Mouse (Mus musculus): Measurements from ENCODE around the gene Ryr3.

Gene Ryr3

DNA sequence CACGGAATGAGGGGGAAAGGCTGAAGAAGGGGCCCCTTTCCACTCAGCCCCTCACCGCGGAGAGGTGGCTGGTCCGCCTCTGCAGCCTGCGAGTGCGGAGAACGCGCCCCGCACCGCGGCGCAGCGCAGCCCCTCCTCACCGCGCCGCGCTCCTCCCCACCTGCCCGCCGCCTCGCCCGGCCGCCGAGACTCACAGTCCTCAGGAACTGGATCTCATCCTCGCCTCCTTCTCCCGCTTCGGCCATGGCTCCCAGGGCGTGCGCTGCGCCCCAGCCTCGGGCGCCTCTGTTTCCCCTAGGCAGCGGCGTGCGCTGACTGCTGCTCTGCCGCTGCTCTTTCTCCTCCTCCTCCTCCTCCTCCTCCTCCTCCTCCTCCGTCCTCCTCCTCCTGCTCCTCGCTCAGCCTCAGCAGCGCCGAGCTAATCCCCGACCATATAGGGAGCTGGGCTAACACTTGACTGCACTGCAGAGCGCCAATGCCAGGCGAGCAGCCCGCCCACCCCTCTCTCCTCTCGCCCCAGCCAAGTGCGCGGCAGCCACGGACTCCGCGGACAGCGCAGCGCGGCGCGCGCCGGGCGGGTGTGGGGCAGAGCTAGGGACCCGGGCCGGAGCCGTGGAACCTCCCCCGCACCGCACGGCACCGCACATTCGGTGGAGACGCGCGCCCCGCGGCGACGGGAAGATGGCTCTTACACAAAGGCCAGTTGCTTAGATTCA is at the start of gene Ryr3:
Gene Ryr3 (minus strand): TSS at position 351 of the 716 bp plus-strand sequence.
- peak; percentile 3 for DNase-seq (ENCODE audit: low spot score)

DNA sequence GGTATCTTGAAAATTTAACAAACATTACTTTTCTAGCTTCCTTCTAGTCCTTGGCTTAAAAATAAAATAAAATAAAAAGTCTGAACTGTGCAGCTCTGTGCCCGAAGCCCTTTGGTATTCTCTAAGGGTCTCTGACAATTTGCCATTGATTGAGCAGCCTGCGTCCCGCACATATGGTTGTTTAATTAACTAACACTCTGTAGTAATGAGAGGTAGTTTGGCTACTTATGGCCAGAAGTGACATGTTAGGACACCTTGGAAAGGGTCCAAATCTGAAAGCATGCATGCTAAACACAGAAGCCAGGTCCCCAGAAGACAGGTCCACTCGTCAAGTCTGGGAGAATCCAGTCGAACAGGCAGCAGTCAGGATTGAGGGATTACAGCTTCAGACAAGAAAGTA is 22.0 kb upstream of the Ryr3 start:
- no peak for DNase-seq (ENCODE audit: low spot score)

DNA sequence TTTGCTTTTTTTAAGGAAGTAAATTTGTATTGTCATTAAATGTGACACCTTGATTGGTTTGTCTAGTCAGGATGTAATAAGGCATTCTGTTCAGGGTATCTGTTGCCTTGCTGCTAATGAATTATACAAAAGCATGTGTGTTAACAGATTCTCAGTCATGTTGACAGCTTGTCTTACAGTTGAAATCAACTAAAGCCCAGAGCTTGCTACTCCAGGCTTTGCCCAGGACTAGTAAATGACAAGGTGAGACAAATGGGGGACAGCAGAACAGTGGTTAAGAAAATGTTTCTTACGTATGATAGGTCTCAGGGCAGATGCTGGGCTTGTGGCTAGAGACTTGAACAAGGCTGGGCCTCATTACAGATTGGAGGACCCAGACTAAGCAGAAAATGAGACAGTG is 20.1 kb upstream of the Ryr3 start:
- DNase-seq (ENCODE audit: low spot score), result no peak

DNA sequence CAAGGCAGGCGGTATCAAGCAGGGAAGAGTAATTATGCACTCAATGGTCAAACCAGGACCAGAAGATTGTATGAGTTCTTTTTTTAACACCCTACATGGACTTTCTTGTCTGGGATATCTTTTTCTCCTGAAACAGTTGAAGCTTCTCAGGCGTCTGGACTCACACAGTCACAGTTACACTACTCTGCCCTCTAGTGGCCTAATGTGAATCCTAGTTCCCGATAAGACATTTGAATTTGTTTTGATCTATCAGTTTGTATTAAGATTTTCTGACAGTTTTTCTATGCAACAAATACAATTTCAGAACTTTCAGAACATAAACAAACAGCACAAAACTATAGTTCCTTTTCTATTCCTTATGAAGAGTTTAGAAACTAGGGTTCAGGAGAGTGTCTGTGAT is 17.7 kb upstream of the Ryr3 start:
- no peak for DNase-seq (ENCODE audit: low spot score)

DNA sequence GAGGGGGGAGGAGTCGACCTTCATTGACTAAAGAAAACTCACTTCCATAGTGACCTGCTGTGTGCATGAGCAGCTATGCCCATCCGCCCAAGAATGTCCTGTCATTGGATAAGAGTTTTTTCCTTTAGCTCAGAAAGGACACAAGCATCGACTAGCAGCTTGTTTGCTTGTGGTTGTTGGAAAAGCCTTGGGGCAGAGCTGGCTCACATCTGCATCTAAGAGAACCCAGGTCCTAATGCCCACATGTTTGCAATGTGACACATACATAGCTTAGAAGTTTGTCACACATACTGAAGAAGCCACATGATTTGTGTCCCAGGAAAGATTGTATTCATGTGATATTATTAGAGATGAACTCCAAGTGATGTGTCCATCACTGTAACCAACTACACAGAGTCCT is 16.5 kb upstream of the Ryr3 start:
- no peak for DNase-seq (ENCODE audit: low spot score)

DNA sequence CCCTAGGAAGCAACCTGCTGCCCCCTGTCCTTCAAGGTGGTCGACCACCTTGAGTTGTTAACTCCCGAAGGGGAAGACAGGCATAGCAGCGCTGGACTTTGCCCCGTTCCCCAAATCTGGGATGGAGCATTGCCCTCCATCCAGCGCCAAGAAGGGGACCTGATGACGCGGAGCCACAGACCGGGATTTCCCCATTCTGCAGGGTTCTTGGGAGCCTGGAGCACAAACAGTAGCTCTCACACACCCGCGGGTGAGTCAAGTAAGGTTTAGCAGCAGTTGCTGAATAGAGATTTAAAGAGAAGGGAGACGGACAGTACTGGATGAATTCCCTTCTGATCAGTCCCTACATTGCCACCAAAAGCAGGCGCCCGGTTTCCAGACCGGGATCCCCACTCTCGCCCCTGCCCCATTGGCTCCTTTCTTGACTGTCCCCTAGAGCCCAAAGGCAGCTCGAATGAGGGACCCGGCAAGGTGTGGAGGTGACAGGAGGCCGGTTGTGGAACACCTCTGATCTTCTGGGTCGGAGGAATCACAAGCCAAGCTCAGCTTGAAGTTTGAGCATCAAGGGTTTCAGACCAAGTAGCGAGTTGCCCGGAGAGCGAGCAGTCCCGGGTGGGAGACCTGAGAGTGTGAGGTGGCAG is 671 bp downstream of the Ryr3 start:
- no peak for DNase-seq (ENCODE audit: low spot score)

DNA sequence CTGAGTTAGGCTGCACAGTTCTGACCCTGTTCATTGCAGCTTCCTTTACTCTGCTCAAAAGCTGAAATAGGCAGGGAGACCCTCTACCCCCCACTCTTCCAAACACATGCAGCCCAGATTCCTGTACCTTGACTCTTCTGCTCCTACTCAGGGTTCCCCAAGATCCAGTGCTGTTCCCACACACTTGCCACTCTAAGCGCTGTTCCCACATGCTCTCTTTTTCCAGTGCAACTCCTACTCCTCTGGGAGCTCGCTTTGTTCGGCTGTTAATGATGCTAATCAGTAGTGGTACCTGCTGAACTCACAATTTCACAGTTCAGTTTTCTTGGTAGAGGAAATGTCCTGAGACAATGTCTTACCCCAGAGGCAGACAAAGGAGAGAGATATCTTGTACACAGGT is 6.9 kb downstream of the Ryr3 start:
- no peak for DNase-seq (ENCODE audit: low spot score)

DNA sequence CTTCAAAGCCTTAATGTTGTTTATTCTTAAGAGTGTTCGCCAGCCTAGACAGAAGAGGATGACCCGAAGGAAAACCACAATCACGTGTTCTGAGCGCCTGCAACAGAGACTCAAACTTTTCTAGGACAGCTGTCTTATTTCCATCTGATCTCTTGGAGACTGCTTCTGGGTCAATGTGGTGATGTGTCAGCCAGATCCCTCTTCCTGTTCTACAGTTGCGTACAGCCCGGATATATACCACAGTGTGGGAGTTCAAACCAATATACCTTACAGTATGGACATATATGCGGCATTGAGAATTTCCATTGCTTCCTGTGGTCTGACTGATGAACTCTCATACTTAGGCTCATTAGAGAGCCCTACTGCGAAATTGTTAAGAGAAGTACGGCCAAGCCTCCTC is 7.6 kb downstream of the Ryr3 start:
- no peak for DNase-seq (ENCODE audit: low spot score)

DNA sequence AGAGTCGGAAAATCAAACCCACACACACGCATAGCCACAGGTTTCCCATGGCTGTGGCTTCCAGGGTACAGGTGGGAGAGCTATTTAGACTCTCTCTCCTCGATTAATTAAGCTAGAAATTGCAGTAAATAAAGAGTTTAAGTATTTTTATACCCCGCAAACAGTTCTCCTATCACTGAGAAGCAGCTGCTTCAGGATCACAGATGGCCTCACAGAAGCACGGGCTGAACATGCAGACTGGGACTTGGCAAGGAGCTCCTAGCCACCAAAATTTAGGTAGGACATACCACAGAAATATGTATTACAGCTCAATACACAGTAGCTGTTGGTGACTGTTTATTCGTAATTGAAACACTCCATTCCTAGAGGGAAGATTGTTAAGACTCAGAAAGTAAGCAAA is 14.0 kb downstream of the Ryr3 start:
- DNase-seq (ENCODE audit: low spot score), result no peak

DNA sequence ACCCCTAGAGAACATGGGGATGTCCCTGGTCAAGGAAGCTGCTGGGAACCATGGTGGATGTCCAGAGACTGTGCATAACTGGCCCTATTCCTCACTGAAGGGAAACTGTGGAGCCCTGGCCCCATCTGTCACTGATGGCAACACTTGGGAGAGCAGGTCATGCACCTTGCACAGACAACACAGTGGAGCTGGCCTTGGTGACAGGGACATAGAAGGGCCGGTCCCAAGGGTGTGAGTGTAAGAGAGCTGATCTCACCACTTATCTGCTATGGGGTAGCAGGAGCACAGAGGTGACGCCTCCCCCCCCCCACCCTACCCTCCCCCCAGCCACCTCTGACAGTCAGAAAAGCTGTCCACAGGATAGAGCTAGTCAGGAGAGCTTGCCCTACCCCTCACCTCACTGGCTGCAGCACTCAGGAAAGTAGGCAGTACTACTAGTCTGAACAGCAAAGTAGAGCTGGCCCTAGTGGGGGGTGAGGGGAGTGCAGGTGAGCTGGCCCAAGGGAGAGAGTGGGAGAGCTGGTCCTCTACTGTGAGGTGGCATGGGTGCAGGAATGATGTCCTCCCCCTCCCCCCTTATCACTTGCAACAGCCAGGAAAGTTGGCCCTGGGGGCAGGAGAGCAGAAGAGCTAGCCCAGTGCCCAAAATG is 17.7 kb downstream of the Ryr3 start:
- DNase-seq (ENCODE audit: low spot score), result no peak

DNA sequence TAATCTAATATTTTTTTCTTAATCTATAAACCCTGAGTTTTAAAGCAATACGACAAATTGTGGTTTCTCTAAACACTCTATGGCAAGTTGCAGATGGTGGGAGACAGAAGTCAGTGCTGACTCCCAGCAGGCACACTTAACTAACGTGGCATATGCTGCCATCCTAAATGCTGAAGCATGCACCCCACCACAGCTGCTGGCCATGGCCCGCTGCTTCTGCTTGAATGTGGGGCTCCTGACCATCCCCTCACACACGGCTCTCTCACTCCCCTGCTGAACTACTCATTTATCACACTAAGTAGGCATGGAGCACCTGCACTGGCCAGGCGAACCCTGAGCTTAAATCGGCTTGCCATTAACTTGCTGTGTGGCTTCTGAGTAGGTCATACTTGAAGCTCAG is 29.7 kb downstream of the Ryr3 start:
- DNase-seq (ENCODE audit: low spot score), result no peak

DNA sequence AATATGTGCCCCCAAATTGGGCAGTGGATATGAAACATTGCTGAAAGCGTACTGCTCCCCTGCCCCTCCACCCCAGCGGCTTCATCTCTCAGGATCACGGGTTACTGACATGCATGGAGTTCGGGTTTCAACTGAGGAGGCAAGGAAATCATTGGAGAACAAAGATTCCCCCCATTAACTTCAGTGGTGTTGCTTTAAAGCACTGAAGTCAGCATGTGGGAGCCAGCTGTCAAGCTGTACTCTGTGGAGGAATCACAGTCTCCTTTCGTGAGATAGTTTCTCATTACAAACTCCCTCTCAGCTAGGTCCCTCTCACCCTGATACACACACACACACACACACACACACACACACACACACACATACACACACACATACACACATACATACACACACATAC is 35.2 kb downstream of the Ryr3 start:
- no peak for DNase-seq (ENCODE audit: low spot score)

DNA sequence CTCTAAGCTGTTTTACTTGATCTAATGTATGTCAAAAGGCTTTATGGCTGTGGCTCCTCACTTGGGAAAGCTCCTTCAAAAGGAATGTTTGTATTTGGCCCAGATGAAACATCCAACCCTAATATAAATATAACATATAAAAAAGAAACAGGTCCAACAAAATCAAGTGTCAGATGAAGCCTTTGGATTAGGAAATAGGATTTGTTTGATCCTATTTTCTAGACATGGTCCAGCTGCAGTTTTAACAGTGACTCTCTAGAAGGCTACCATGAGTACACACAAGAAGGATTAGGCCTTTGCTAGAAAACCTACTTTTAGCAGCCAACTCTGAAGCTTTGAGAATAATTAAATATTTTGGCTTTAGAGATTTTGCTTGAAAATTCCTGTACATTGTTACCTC is 38.8 kb downstream of the Ryr3 start:
- DNase-seq (ENCODE audit: low spot score), result no peak

DNA sequence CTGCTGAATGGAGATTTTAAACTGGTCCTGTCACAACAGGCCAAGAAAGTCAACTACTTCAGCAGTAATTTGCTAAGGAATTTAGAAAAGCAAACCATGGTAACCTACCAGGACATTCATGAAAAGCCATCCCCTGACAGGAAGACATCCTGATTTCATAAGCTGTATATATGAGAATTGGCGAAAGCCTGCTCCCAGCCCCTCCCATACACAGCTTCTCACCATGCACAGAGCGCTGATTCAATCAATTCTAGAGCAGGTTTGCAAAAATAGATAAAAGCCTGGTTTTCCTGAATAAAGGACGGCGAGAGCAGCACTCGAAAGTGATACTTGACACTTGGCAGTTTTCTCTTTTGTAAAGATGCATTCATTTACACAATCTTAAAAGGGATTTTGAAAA is 40.6 kb downstream of the Ryr3 start:
- no peak for DNase-seq (ENCODE audit: low spot score)

DNA sequence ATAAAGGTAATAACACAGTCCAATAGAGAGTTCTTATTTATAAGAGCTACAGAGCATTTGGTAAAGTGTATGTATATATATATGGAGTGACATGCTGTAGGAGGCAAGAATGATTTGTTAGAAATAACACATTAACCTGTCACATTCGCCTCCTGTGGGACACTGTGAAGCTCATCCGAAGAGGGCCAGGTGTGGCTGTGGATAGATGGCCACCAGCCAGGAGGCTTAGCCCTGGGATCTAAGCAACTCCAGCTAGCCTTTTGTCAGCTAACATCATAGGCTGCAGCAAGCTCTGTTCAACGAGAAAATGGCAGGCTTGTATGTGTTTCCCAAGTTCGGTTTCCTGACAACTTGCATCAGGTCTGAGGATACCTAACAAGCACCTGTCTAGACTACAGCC is 48.8 kb downstream of the Ryr3 start:
- DNase-seq (ENCODE audit: low spot score), result no peak

DNA sequence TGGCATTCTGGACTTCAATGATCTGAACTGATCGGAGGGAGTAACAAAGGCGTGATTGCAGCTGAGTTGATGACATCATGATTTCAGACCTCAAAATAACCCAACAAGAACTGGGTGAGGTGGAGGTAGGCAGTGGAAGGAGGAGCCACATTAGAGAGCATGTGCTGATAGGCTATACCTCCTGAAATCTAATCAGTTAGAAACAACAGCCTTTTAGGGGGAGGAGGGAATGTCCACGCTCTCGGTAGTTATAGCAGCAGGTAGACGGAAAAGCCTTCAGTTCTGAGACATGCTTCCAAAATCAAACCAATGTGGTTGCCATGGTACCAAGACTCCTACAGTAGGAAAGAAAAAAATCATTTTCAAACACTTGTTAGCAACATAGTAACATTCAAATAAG is 55.4 kb downstream of the Ryr3 start:
- DNase-seq (ENCODE audit: low spot score), result no peak

DNA sequence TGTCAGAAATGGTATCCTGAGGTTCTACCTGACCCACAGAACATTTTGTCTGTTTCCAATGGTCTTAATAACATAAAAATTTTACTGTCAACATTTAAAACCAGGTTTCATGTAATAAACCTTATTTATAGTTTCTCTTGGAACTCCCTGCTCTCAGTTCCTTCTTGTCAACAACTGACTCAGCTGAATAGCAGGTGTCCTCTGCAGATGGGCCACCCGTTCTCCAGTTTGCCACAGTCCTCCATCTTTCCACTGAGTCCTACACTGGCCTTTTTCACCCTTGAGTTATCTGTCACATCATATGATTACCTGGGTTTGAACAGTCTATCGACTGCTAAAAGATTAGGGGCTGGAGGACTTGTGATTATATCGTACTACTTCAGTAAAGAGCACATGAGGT is 79.1 kb downstream of the Ryr3 start:
- no peak for DNase-seq (ENCODE audit: low spot score)

DNA sequence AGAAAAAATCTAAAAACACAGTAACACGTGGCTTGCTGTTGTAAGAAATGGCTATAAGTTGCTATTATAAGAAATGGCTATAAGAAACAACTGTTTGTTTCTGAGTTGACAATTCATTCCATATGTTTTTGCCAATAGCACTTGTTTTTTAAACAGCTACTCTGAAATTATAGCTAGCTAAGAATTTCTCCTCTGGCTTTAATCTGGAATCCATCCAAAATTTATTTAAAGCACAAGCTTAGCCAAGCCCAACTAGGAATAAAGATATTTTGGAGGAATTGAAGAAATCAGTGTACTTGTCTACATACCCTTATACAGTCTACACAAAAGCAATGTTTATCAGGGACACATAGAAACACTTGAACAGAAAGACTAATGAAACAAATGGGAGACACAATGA is 93.4 kb downstream of the Ryr3 start:
- no peak for DNase-seq (ENCODE audit: low spot score)

DNA sequence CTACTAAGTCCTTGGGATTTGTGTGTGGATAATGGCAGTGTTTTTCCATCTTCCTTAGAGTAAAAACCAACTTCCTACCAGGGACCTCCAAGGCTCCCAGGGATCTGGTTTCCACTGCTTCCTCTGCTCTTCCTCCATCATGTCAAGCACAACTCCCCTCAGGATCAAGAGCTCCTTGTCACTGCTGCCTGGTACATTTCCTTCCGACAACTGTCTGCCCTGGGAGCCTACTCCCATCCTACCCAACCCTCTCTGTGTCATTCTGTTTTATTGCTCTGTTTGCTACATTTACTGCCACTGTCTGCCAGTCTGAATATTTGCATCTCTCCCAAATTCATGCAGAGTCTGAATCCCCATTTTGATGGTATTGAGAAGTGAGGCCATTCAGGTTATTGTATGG is 97.8 kb downstream of the Ryr3 start:
- no peak for DNase-seq (ENCODE audit: low spot score)

DNA sequence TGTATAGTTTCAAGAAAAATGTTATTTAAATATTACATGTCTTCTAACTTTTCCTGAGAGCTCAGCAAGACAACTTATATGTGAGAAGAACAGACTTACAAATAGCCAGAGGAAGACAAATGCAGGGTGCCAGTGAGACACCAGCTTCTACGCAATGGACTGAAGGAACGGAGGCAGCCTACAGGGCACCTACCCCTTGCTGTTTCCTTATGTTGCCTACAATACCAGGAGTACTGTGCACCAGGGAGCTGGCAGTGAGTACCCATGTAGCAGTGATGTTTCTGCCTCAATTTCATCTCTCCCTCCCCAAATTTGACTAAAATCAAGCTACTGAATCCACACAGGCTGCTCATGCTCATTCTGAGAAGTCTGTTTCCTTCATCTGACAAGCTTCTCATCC is 100.1 kb downstream of the Ryr3 start:
- no peak for DNase-seq (ENCODE audit: low spot score)

DNA sequence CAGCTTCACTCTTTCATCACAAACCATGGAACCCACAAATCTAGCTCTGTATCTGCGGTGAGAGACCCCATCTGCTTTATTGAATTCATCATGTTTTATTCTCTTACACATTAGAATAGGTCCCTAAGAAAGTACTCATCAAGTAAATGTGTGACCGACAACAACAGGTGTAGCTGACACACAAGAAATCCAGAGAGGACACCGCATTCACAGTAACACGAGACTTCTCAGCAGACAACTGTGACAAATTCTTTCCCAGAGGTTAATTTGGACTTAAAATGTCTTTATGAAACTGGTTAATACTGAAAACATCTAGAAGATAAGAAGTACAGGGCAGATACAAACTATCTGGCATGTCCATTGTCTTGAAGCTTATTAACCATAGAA is 101.0 kb downstream of the Ryr3 start:
- no peak for DNase-seq (ENCODE audit: low spot score)

DNA sequence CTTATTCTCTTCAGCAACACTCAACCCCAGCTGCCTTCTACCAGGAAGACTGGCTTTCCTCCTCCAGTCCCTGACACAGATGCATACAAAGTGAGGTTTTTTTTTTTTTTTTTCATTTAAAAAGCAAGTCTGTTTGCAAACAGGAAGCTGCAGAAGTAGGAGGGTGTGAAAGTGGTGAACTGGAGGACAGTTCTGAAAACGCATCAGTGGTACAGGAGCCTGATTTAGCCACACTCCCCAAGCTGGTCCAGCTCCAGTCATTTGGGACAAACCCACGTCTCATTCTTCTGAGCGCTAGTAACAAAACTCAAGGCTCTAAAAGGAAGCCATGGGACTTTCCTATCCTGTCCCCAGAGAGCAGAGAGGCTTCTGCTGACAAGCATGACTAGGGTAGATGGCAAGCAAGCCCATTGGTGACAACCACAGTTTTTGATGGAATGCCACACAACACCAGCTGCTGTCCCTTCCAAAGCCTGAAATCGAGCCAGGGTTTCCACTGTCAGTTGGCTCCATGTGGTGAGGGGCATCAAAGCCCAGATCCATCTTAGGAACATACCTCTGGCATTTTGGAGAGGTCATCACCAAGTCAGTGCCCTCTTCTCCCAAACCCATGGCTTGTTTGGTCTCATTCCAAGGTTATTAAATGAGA is 101.5 kb downstream of the Ryr3 start:
- DNase-seq (ENCODE audit: low spot score), result no peak

DNA sequence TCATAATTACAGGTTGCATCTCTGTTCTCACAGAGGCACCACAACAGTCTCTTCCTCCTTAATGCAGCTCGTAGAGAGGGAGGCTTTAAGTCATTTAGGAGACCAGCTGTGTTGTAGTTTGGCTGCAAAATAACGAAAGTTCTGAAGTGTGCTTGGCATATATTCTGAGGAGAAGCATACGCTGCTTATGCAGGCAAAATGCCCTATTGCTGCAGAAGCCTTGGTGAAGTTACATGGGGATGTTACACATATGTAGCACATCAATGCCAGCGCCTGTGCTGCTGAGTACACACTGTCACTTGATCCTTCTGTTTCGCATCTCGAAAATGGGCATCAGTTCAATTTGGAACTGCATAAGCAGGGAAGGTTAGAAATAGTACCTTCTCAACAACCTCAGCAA is 112.3 kb downstream of the Ryr3 start:
- DNase-seq (ENCODE audit: low spot score), result no peak

Measured in urinary bladder, postnatal 25 days (tissue).